Mouse (Mus musculus) C2C12 (cell line): Measurements from ENCODE around the gene Triap1.

Source experiments
- CTCF ChIP-seq: IDR thresholded peaks from one replicate; pipeline ENCODE4 v1.5.1; 2011; ENCODE audit not compliant: control insufficient read depth, insufficient read depth, insufficient read length
- MAX ChIP-seq: IDR thresholded peaks from one replicate; pipeline ENCODE4 v1.6.1; 2011; ENCODE audit warnings: mild to moderate bottlenecking, control low read depth
- USF1 ChIP-seq: IDR thresholded peaks from one replicate; pipeline ENCODE4 v1.6.1; 2011; ENCODE audit warnings: low read depth, mild to moderate bottlenecking, control low read depth, moderate library complexity

- TF ChIP-seq CTCF (no peak), MAX (no peak), USF1 (no peak)
Observed at GRCm38 (mm10) chr5:115371736-115372135, 30.7 kb downstream of the Triap1 start.
